Mouse (Mus musculus): ENCODE data around the gene Aven. TPM values are rescaled to one million over a fixed set of nuclear protein-coding genes. Genes with fewer than 3 reads are reported as not detected.

Aven gene
- polyA plus RNA-seq, 1 experiment from 2014 or later = 2.4 TPM

DNA sequence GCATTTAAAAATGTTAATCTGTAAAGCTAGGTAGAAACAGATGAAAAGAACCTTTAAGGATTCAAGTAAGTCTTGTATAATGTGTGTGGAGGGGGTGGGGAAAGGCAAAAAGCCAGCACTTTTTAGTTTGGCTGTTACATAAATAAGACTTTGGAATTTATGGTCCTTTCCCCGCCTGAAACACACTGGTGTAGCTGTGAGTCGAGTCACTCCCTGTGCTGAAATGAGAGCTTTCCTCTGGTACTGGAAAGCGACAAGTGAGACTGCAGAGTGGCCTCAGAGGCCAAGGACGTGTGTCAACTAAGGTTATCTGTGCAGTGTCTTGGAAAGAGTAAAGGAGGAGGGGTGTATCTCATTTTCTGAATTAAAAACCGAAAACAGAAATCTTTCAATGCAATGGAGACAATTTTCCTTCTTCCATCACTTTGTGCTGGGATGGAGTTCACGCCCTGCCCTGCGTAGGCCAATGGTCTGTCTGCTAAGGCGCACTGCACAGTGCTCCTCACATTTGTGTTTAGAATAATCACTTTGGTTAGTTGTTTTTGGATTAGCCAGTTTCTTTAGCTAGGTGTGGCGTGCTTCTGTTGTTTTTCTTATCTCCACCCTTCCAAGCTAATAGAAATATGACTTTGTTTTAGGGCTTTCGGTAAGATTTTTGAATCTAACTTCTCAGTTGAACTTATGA is 40.2 kb downstream of the Aven start:
- no peak for ATAC-seq (replicated peaks)

DNA sequence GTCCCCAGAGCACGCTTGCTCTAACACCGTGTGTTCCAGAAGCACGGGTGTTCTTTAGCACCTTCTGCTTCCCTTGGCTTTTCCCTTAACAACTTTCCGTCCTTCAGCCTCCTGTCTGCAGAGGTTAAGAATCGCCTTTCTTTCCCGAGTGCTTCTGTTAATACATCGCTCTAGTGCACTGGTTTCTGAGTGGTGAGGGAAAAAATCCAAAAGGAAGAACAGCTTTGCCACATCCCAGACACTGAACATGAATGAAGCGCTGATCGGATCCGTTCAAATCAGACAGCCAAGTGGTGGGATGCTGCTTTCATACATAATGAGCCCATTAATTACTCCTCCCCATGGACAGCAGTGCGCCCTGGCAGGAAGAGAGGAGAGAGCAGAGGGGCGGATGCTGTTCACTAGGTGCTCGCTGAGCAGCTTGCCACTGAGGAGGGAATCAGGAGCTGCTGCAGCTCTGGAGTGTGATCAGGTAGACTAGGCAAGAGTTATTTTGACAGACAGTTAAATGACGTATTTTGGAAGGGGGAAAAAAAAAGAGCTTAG is 42.0 kb downstream of the Aven start:
- H3K4me2 ChIP-seq = peak overlapping the region; percentile 35
- no peaks in the 10 kb centered on the region for H3K27me3 ChIP-seq (replicated peaks)
- 34% methylated on average over 14 of the region's 14 CpGs for WGBS
- H3K36me3 ChIP-seq (replicated peaks) = no peaks in the 10 kb centered on the region
- H3K4me1 ChIP-seq = peaks cover 10% of the 10 kb centered on the region; the same call in 1 of the 2 replicates
- peak; percentile 79 for ATAC-seq (replicated peaks)
- no peak overlapping the region for H3K9ac ChIP-seq
- peak overlapping the region; percentile 17 for H3K4me3 ChIP-seq
- no peaks in the 10 kb centered on the region for H3K9me3 ChIP-seq
- peak overlapping the region; percentile 33 for H3K27ac ChIP-seq

More for the DNA sequence above, 40.2 kb downstream of the Aven start:
- H3K9ac ChIP-seq = no peak overlapping the region
- WGBS = 83% methylated on average over 10 of the region's 10 CpGs
- no peaks in the 10 kb centered on the region for H3K9me3 ChIP-seq
- H3K27me3 ChIP-seq (replicated peaks) = no peaks in the 10 kb centered on the region
- H3K4me1 ChIP-seq = peaks cover 10% of the 10 kb centered on the region; the same call in 1 of the 2 replicates
- no peak overlapping the region for H3K27ac ChIP-seq
- H3K4me3 ChIP-seq = no peak overlapping the region
- no peaks in the 10 kb centered on the region for H3K36me3 ChIP-seq (replicated peaks)
- no peak overlapping the region for H3K4me2 ChIP-seq

- no peaks in the 10 kb centered on the region for H3K9me3 ChIP-seq
Observed at GRCm38 (mm10) chr2:112538783-112539182, 46.0 kb downstream of the Aven start.

GRCm38 (mm10) chr2:112541695-112542285 is 49.0 kb downstream of the Aven start:
- Histone ChIP-seq H3K9me3 (no peaks in the 10 kb centered on the region), H3K36me3 (replicated peaks) (no peaks in the 10 kb centered on the region), H3K27ac (peak overlapping the region; percentile 48; the same call in 1 of the 2 replicates), H3K4me1 (no peaks in the 10 kb centered on the region), H3K4me2 (no peak overlapping the region), H3K27me3 (replicated peaks) (no peaks in the 10 kb centered on the region), H3K9ac (no peak overlapping the region), H3K4me3 (no peak overlapping the region)
- WGBS = 52% methylated on average over 5 of the region's 5 CpGs
- ATAC-seq (replicated peaks) = peak; percentile 80

More at GRCm38 (mm10) chr2:112538783-112539182, 46.0 kb downstream of the Aven start:
- no peak overlapping the region for H3K27ac ChIP-seq
- peaks cover 10% of the 10 kb centered on the region; the same call in 1 of the 2 replicates for H3K4me1 ChIP-seq
- no peak for ATAC-seq (replicated peaks)
- H3K27me3 ChIP-seq (replicated peaks) = no peaks in the 10 kb centered on the region
- 100% methylated on average over 1 of the region's 1 CpGs for WGBS
- H3K4me2 ChIP-seq = no peak overlapping the region
- no peak overlapping the region for H3K4me3 ChIP-seq
- no peak overlapping the region for H3K9ac ChIP-seq
- no peaks in the 10 kb centered on the region for H3K36me3 ChIP-seq (replicated peaks)

DNA sequence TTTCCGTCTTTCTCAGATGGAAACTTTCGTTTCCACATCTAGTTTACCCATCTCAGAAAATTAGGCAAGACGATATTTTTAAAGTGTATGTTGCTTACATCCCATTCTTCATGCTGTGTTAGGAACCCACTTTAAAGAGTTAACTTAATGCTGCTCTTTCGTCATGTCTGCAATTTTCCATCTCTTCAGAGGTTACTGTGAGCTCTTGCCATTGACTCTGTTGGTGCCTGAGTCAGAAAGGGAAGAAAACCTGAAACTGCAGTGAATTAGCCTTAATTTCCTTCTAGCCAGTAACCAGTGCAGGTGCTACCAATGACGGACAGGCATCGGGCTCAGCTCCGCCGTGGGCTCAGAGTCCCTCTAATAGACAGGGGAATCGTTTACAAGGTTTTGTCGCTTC is 63.8 kb downstream of the Aven start:
- H3K4me3 ChIP-seq = no peak overlapping the region
- no peak overlapping the region for H3K27ac ChIP-seq
- H3K4me1 ChIP-seq = no peaks in the 10 kb centered on the region
- ATAC-seq (replicated peaks) = no peak
- H3K9ac ChIP-seq = no peak overlapping the region
- H3K27me3 ChIP-seq (replicated peaks) = no peaks in the 10 kb centered on the region
- H3K36me3 ChIP-seq (replicated peaks) = no peaks in the 10 kb centered on the region
- no peaks in the 10 kb centered on the region for H3K9me3 ChIP-seq
- no peak overlapping the region for H3K4me2 ChIP-seq
- 91% methylated on average over 10 of the region's 10 CpGs for WGBS

GRCm38 (mm10) chr2:112557453-112557852 is 64.7 kb downstream of the Aven start:
- Histone ChIP-seq H3K27me3 (replicated peaks) (no peaks in the 10 kb centered on the region), H3K9ac (no peak overlapping the region), H3K4me3 (no peak overlapping the region), H3K36me3 (replicated peaks) (no peaks in the 10 kb centered on the region), H3K4me2 (no peak overlapping the region), H3K4me1 (no peaks in the 10 kb centered on the region), H3K9me3 (no peaks in the 10 kb centered on the region), H3K27ac (no peak overlapping the region)
- no peak for ATAC-seq (replicated peaks)

- no peak overlapping the region for H3K4me2 ChIP-seq
- no peak overlapping the region for H3K9ac ChIP-seq
- H3K4me1 ChIP-seq = no peaks in the 10 kb centered on the region
- WGBS = 88% methylated on average over 7 of the region's 7 CpGs
- H3K4me3 ChIP-seq = no peak overlapping the region
- H3K36me3 ChIP-seq (replicated peaks) = no peaks in the 10 kb centered on the region
- no peaks in the 10 kb centered on the region for H3K27me3 ChIP-seq (replicated peaks)
- no peaks in the 10 kb centered on the region for H3K9me3 ChIP-seq
- ATAC-seq (replicated peaks) = no peak
- no peak overlapping the region for H3K27ac ChIP-seq
Observed at GRCm38 (mm10) chr2:112561549-112561948, 68.8 kb downstream of the Aven start.

- Histone ChIP-seq H3K4me2 (no peak overlapping the region), H3K27ac (no peak overlapping the region), H3K4me3 (no peak overlapping the region), H3K9ac (no peak overlapping the region), H3K36me3 (replicated peaks) (no peaks in the 10 kb centered on the region), H3K27me3 (replicated peaks) (no peaks in the 10 kb centered on the region), H3K9me3 (no peaks in the 10 kb centered on the region), H3K4me1 (no peaks in the 10 kb centered on the region)
- WGBS = 97% methylated on average over 1 of the region's 1 CpGs
- no peak for ATAC-seq (replicated peaks)
Observed at GRCm38 (mm10) chr2:112565060-112565459, 72.3 kb downstream of the Aven start.

DNA sequence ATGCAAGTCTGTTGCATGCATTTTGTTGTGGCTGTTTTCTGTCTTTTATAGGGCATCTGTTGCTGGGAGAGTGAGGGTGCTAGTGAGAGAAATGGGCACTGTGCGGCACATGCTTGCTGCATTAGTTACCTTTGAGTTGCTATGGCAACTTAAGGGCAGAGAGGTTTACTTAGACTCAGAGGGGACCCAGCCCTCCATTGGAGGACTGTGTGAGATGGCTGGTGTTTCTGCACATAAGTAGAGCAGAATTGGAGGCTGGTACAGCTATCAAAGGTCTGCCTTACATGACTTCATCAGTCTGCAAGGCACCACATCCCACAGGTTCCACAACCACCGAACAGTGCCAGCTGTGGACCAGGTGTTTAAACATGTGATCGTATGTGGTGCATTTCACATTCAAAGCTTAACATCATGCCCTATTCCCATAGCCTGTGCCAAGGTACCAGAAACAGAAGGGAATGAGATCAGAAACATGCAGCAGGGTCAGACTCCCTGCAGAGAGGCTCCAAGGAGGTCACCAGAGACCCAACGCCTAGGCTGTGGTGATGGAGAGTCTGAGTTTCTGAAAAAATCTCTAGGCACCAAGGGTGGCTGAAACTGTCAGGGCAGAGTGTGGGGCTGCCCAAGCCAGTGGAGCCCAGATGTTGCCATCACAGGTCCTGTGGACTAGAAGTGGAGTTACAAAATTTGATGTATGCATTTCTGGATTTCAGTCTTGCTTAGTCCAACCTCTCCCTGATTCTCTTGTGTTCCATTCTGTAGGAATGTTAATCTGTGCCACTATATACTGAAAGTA is 73.7 kb downstream of the Aven start:
- Histone ChIP-seq H3K27me3 (replicated peaks) (no peaks in the 10 kb centered on the region), H3K4me2 (no peak overlapping the region), H3K9me3 (no peaks in the 10 kb centered on the region), H3K9ac (no peak overlapping the region), H3K4me1 (no peaks in the 10 kb centered on the region), H3K27ac (no peak overlapping the region), H3K4me3 (no peak overlapping the region), H3K36me3 (replicated peaks) (no peaks in the 10 kb centered on the region)
- 68% methylated on average over 4 of the region's 4 CpGs for WGBS
- ATAC-seq (replicated peaks) = peak; percentile 91

GRCm38 (mm10) chr2:112567786-112568185 is 75.0 kb downstream of the Aven start:
- H3K4me1 ChIP-seq = no peaks in the 10 kb centered on the region
- no peak overlapping the region for H3K4me3 ChIP-seq
- no peak overlapping the region for H3K9ac ChIP-seq
- H3K4me2 ChIP-seq = no peak overlapping the region
- WGBS = 89% methylated on average over 4 of the region's 4 CpGs
- H3K27me3 ChIP-seq (replicated peaks) = no peaks in the 10 kb centered on the region
- H3K27ac ChIP-seq = no peak overlapping the region
- ATAC-seq (replicated peaks) = no peak
- no peaks in the 10 kb centered on the region for H3K9me3 ChIP-seq
- no peaks in the 10 kb centered on the region for H3K36me3 ChIP-seq (replicated peaks)

GRCm38 (mm10) chr2:112590985-112591384 is 98.2 kb downstream of the Aven start:
- Histone ChIP-seq H3K9me3 (no peaks in the 10 kb centered on the region), H3K4me1 (no peaks in the 10 kb centered on the region), H3K27ac (no peak overlapping the region), H3K4me2 (no peak overlapping the region), H3K36me3 (replicated peaks) (no peaks in the 10 kb centered on the region), H3K9ac (no peak overlapping the region), H3K27me3 (replicated peaks) (no peaks in the 10 kb centered on the region), H3K4me3 (no peak overlapping the region)
- ATAC-seq (replicated peaks) = peak; percentile 60; the same call in 1 of the 2 replicates
- WGBS = 71% methylated on average over 7 of the region's 7 CpGs

- H3K36me3 ChIP-seq (replicated peaks) = no peaks in the 10 kb centered on the region
- 0 out of 2 replicates have a peak, but pooled peaks have one; percentile 50 for ATAC-seq (replicated peaks)
- H3K9ac ChIP-seq = no peak overlapping the region
- WGBS = 29% methylated on average over 6 of the region's 6 CpGs
- H3K4me2 ChIP-seq = no peak overlapping the region
- H3K27ac ChIP-seq = peak overlapping the region; percentile 31; the same call in 1 of the 2 replicates
- H3K4me3 ChIP-seq = no peak overlapping the region
- H3K4me1 ChIP-seq = no peaks in the 10 kb centered on the region
- H3K27me3 ChIP-seq (replicated peaks) = no peaks in the 10 kb centered on the region
- H3K9me3 ChIP-seq = no peaks in the 10 kb centered on the region
Observed at GRCm38 (mm10) chr2:112591451-112591871, 98.7 kb downstream of the Aven start.

All from midbrain, embryonic 15.5 days (tissue).